Mouse (Mus musculus) naive thymus-derived CD4-positive, alpha-beta T cell, adult 2 months (primary cell): ENCODE results near the gene Tns1.
"Not testable (repeated sequence)": the region's sequence is repeated elsewhere in the genome, so short reads cannot be mapped to it uniquely, and the experiment has no call there.

Experiments used
- DNase-seq: peaks from one replicate; pipeline ENCODE4 v3.0.0-alpha.2; 2011; ENCODE audit warnings: low read depth

The Tns1 gene

DNA sequence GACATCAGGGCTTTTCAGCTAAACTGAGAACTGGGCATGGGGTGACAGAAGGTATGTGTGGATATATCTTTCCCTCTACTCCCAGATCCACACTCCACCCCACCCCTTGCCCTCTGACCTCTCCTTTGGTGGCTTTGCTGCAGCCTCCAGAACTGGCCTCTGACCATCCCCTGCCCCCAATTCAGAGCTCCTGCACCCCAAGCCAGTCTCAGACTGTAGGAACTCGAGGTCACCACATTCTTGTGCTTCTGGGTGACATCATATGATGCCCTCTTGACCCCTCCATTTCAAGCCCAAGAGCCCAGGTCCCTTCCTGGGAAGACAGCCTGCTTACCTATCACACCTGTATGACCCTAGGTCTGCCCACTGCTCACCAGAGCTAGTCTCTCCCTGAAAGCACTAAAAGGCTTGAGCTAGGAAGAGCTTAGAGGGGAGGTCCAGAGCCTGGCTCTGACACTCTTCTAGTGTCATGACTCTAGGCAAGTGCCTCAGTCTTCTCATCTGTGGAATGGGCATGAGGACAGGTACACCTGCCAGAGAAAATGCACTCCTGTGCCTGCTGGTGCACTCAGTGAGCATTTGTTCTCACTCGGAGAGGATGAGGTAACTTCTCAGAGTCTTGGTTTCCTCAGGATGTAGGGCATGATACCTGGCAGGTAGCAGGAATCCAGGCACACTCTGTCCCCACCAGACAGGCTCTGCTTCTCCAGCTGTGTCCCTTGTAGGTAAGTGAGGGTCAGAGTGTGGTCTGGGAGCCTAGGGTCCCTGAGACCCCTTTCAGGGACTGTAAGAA lies 214.9 kb downstream of the Tns1 start:
- DNase-seq = no peak

DNA sequence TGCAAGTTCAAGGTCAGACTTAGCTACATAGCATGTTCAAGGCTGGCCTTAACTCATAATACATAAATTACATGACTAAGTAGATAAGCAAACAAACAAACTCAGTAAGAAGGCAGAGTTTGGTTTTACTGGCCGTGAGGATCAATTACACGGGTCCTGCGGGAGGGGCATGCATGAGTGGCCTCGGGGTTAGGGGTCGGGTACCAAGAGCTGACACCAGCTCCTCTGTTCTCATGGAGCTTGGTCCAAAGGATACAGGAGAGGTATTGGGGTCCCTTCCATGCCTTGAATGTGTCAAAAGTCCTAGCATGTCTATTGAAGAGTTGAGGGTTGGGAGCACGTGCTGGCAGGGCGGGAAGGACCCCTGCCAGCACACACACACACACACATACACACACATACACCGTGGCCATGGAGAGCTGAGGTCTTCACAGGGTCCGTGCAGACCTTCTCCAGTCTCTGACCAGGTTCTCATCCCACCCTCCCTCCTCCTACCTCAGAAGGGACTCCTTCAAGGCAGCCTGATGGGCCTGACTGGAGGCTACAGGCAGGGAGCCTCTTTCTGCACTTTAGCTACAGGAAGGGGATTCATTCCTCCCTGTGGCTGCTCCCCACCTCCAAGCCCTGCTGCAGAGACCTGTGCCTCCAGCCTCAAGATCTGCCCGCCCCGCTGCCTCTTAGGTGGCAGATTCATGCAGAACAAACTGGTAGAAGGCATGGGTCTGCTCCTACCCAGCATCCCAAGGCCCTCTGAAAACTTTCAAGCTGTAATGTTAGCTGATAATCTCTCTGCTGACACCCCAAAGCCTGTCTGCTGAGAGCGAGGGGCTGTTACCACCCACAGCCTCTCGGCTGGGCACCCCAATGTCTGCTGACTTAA lies 215.9 kb downstream of the Tns1 start:
- DNase-seq = no peak

GRCm38 (mm10) chr1:73907166-73907565 lies 217.1 kb downstream of the Tns1 start:
- DNase-seq = no peak

- no peak for DNase-seq
Measured at GRCm38 (mm10) chr1:73906376-73906775, 217.9 kb downstream of the Tns1 start.

GRCm38 (mm10) chr1:73905811-73906190 lies 218.4 kb downstream of the Tns1 start:
- no peak for DNase-seq

DNA sequence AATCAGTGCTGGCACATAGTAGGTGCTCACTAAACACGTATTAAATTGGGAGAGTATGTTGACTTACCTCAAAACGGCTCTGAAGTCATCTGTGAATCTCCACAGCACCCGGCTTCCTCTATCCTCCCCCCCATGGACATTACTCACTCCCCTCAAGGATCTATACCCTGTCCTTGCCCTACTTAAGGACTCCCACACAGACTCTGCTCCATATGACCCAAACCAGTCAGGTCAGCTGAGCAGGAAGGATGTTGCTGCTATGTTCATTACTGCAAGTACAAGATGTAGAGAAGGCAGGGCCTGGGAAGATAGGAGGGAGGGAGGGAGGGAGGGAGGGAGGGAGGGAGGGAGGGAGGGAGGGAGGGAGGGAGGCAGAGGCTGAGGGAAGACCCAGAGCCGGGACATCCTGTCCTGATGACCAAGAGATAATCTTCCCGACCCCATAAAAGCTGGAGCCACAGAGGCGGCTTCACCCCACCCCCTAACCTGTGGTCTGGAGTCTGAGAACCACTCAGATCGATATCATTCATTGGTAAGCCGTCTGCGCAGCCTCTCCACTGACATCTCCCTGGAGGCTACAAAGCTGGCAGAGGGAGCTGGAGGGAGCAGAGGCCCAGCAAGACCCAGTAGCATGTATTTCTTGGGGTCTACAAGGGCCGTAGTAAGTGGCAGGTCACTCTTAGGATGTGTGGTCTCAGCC lies 219.0 kb downstream of the Tns1 start:
- DNase-seq = no peak

GRCm38 (mm10) chr1:73904641-73905040 lies 219.6 kb downstream of the Tns1 start:
- no peak for DNase-seq

DNA sequence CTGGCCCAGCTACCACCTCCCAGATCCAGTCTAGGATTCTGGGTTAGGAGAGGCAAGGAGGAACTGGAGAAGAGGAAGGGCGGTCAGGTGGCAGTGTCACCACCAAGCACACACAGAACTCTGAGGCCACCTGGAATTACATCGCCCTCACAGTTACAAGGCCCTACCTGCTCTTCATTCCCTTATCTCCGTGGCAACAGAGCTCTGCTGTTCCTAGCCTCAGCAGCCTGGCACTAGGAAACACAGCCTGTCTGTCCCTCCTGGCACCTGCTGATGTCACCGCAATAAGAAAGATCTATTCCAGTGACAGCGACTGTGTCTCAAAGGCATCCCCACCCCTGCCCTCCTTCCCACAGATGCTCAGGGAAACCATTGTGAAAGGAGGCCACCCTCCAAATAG lies 221.2 kb downstream of the Tns1 start:
- no peak for DNase-seq

- peak; percentile 77 for DNase-seq
Measured at GRCm38 (mm10) chr1:73902171-73902991, 221.9 kb downstream of the Tns1 start.

DNA sequence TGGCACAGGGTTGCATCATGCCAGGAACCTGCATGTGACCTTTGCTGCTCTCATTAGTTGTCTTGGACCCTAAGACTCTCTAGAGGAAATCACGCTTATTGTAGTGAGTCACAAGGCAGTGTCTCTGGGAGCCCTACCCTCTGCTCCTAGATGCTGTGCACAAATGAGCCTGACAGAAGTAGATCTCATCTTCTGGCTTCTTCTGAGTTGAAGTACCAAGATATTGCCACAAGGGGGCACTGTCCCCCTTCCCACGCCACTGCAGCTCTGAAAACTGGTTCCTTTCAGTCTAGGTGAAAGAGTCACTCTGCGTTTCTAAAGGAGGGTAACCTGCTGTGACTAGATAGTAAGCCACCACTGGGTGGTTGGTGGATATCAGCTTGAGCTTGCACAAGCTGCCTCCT lies 222.8 kb downstream of the Tns1 start:
- DNase-seq = peak; percentile 81

- not testable (repeated sequence) for DNase-seq
Measured at GRCm38 (mm10) chr1:73895451-73895850, 228.8 kb downstream of the Tns1 start.

DNA sequence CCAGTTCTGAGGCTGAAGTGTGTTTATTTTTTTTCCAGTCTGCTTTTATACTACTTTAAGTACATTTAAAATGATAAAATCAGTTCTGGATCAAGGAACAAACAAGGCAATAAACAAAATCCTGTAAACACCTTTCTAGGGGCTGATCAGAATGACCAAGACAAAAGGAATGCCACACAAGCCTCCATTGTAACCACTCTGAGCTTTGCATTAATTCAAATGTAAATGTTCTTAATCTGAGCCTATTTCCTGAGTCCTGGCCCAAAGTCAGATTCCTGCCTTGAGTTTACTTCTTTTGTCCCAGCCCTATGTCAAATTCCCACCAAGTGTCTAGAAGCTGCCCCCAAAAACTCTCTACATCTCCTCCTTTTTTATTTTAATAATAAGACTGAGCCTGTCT lies 243.5 kb downstream of the Tns1 start:
- DNase-seq = no peak

DNA sequence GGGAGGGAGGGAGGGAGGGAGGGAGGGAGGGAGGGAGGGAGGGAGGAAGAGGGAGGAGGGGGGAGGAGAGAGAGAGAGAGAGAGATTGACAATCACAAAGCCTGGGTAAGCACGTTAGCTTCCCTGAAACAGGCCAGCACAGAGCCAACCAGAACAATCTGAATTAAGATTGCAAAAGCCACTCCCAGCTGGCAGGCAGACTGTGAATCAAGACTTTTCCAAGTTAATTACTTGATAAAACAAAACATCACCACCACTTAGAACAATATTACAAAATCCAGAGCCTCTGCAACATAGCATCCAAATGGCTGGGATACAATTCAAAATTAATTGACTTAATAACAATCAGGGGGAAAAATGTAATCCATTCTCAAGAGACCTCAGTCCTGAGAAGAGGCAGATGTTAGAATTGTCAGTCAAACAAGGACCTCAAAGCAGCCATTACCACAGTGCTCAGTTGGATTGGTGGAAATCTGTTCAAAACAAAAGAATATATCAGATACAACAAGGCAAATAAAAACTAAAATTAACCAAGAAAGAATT lies 248.5 kb downstream of the Tns1 start:
- no peak for DNase-seq

- DNase-seq = no peak
Measured at GRCm38 (mm10) chr1:73864314-73864713, 259.9 kb downstream of the Tns1 start.

- DNase-seq = no peak
Measured at GRCm38 (mm10) chr1:73863074-73863431, 261.2 kb downstream of the Tns1 start.

DNA sequence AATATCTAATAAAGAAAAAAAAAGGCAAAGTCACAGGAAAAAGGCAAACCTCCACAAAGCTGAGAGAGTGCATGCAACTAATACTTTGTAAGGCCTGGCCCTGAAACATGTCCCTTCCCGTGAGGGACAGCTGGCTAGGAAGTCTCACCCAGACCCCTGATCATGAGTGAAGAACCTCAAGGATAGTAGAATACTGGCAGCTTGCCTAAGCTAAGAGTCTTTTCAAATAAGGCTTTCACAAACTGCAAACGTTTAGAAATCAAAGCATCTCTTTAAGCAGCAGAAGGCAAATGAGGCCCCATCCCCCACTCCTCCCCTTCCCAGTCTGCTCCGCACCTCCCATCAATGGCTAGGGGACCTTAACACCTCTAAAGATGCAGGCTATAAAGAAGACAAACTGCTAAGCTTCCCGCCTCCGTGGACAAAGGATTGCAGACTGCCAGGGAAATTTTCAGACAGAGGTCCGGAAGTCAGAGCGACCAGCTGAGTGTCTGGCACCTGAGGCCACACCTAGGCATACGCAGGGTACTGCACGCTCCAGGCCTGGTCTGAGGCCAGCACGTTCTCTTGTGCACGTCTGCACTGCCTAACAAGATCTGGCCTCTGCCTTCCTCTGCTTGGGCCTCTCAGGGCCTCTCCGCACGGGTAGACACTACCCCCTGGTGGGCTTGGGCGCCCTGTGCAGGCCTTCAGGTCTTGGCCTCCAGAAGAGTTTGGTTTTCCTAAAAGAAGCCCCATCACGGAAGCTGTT lies 261.8 kb downstream of the Tns1 start:
- no peak for DNase-seq

- no peak for DNase-seq
Measured at GRCm38 (mm10) chr1:73860421-73860820, 263.8 kb downstream of the Tns1 start.
